Mouse (Mus musculus) megakaryocyte, embryonic 14.5 days (primary cell): Measurements from ENCODE around the gene Nedd4.

Experiments used
- FLI1 ChIP-seq: IDR thresholded peaks from 2 replicates; pipeline ENCODE4 v1.6.1; 2012; ENCODE audit warnings: low read length, inconsistent platforms, mixed read lengths
- GATA1 ChIP-seq: IDR thresholded peaks from 3 replicates; pipeline ENCODE4 v1.6.1; 2012; ENCODE audit warnings: mixed read lengths, low read length, inconsistent platforms, borderline replicate concordance

DNA sequence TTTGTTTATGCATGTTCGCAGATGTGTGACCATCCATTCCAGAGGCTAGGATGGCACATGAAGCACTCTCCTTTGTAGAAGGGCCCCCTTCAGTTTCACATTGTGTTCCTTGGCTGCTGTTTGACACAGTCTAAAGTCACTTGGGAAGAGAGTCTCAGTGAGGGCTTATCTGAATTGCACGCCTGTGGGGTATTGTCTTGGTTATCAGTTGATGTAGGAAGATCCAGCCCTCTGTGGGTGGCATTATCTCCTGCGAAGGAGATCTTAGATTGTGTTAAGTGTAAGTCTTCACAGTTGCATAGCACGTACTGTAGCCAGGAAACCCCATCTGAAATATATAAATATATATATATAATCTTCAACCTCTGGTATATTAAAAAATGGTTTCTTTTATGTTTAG, 23.1 kb downstream of the Nedd4 start:
- TF ChIP-seq GATA1, result no peak
- no peak for TF ChIP-seq FLI1
